Mouse (Mus musculus) stomach, embryonic 14.5 days (tissue): ENCODE data around the gene Serinc5. TPM values are rescaled to one million over a fixed set of nuclear protein-coding genes. Genes with fewer than 3 reads are reported as not detected.

Source experiments
- ATAC-seq: fragments of 200-750 bp; cut with Nextera tagmentation; 2 replicates; pipeline ENCODE4 v1.8.0; 2017; ENCODE audit warnings: low read depth, moderate TSS enrichment; ENCODE audit not compliant: insufficient number of reproducible peaks, insufficient read depth, low FRiP score
- H3K27ac ChIP-seq: fragments of 300-500 bp; sonication (generic); 2 replicates; pipeline ENCODE4 v1.5.1; 2014; ENCODE audit warnings: mild to moderate bottlenecking, low read length, moderate library complexity, mixed read lengths
- H3K27me3 ChIP-seq: fragments of 300-500 bp; sonication (generic); 2 replicates; pipeline ENCODE4 v1.6.1; 2014; ENCODE audit warnings: low read length, control low read depth, mixed read lengths; ENCODE audit not compliant: control insufficient read depth, insufficient read depth
- H3K36me3 ChIP-seq: fragments of 300-500 bp; sonication (generic); 2 replicates; pipeline ENCODE4 v1.6.1; 2014; ENCODE audit warnings: mild to moderate bottlenecking, control low read depth, low read length, moderate library complexity, mixed read lengths; ENCODE audit not compliant: control insufficient read depth, insufficient read depth
- H3K4me1 ChIP-seq: fragments of 300-500 bp; sonication (generic); 2 replicates; pipeline ENCODE4 v1.6.1; 2014; ENCODE audit warnings: low read length, control low read depth, mixed read lengths; ENCODE audit not compliant: control insufficient read depth, insufficient read depth
- H3K4me2 ChIP-seq: fragments of 300-500 bp; sonication (generic); replicated peaks from 2 replicates; pipeline ENCODE4 v1.6.1; 2014; ENCODE audit warnings: low read depth, low read length, control low read depth
- H3K4me3 ChIP-seq: fragments of 300-500 bp; sonication (generic); 2 replicates; pipeline ENCODE4 v1.5.1; 2014; ENCODE audit warnings: low read depth, low read length, control low read depth
- H3K9ac ChIP-seq: fragments of 300-500 bp; sonication (generic); replicated peaks from 2 replicates; pipeline ENCODE4 v1.6.1; 2014; ENCODE audit warnings: low read depth, mild to moderate bottlenecking, control low read depth, low read length, moderate library complexity, mixed read lengths
- H3K9me3 ChIP-seq: fragments of 300-500 bp; sonication (generic); 2 replicates; pipeline ENCODE4 v1.6.1; 2016; ENCODE audit warnings: low read depth, low read length, control low read depth; ENCODE audit not compliant: control insufficient read depth
- WGBS: fragments of 180-500 bp; shearing (Covaris S2); extraction: QIAGEN DNeasy Blood & Tissue Kit; methylation state at CpG from one replicate; pipeline ENCODE4 v1.1.7; 2014; 5-methylcytosine and 5-hydroxymethylcytosine counted together
- polyA plus RNA-seq: library from polyadenylated mRNA; unstranded; fragments of >200 nt; fragmentation: Nextera tagmentation; extraction: Ambion mirVana; gene quantifications from 2 replicates; pipeline ENCODE4 v1.2.1, GENCODE M21; 2014

Serinc5 gene
- polyA plus RNA-seq, 1 experiment from 2014 or later, result 24.0 TPM

DNA sequence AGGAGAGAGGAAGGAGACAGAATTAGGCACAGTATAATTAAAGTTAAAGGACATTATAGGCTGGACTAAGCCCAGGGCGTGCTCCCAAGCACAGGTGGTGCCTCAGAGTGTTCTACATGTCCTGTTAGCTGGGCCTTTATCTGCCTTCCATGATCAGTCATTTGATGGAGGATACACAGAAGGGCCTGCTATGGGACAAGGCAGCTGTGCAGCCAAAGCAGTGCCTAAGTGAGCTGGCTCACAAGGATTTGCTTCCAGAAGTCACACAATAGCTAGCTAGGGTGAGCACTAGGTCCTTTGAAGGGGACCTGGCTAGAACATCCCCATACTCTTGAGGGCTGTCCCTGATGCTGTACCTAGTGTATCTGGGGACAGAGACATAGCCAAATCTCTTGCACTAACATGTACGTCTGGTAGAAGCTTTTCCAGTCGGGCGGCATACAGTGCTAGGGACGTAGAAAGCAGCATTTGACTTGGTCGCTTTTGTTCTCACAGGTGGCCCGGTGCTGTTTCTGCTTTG lies 94.2 kb downstream of the Serinc5 start:
- no peak overlapping the region for H3K4me2 ChIP-seq
- no peak overlapping the region for H3K9ac ChIP-seq
- peaks cover 10% of the 10 kb centered on the region; the same call in 1 of the 2 replicates for H3K36me3 ChIP-seq
- no peak for ATAC-seq
- H3K4me3 ChIP-seq, result no peak overlapping the region
- H3K27ac ChIP-seq, result no peak overlapping the region
- no peaks in the 10 kb centered on the region for H3K27me3 ChIP-seq
- 90% methylated on average over 7 of the region's 7 CpGs for WGBS
- no peaks in the 10 kb centered on the region for H3K9me3 ChIP-seq
- H3K4me1 ChIP-seq, result peaks cover 14% of the 10 kb centered on the region; the same call in 1 of the 2 replicates

DNA sequence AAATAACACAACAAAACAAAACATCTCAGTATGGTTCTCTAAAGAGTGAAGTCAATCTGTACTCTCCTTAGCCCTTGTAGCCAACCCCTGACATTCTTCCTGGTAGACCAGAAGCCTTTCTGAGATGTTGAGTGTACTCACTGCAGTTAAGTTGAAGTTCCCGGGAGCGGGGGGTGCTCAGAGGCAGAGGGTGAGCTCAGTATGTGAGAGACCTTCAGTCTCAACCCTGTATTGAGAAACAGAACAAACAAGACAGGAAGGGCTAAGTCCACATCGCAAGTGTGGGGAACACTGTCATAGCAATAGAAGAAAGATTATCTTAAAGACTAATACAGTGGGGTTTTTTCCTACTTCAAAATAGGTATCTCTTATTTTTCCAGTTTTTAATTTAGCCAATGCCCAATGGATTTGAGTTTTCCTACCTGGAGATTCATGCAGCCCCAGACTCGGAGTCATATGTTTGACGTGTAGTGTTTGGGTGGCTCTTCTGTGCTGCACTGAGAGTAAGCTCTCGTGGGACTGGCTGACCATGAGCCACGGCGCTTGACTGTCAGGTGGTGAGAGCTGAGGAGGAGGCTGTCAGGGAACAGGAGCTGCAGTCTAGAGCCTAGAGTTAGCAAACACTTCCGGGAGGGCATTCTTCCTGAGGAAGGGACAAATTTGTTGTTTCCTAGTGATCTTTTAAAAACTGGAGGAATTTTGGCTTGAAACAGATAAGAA lies 95.6 kb downstream of the Serinc5 start:
- Histone ChIP-seq H3K27ac (no peak overlapping the region), H3K4me1 (peaks cover 14% of the 10 kb centered on the region; the same call in 1 of the 2 replicates), H3K4me2 (no peak overlapping the region), H3K4me3 (no peak overlapping the region), H3K9me3 (no peaks in the 10 kb centered on the region), H3K27me3 (no peaks in the 10 kb centered on the region), H3K36me3 (peaks cover 7% of the 10 kb centered on the region; the same call in 1 of the 2 replicates), H3K9ac (no peak overlapping the region)
- ATAC-seq, result no peak
- 79% methylated on average over 9 of the region's 9 CpGs for WGBS

DNA sequence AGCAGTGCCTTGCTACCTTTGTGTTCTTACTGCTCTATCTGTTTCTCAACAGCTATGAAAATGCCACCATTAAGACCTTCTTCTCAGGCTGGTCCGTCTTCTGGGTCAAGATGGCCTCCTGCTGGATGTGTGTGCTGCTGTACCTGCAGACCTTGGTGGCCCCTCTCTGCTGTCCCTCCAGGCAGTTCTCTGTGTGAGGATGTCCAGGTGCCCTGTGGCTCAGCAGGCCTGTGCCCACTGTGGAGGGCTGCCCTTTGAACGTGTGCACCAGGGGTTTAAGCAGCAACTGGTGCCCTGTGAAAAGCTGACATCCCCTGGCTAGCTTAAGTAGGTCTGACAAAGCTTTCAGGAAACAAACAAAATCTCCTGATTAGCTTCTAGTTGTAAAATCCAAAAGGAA lies 97.0 kb downstream of the Serinc5 start:
- H3K27me3 ChIP-seq, result no peaks in the 10 kb centered on the region
- WGBS, result 61% methylated on average over 2 of the region's 2 CpGs
- H3K4me2 ChIP-seq, result no peak overlapping the region
- ATAC-seq, result no peak
- H3K9me3 ChIP-seq, result no peaks in the 10 kb centered on the region
- peaks cover 7% of the 10 kb centered on the region; the same call in 1 of the 2 replicates for H3K36me3 ChIP-seq
- no peak overlapping the region for H3K4me3 ChIP-seq
- peaks cover 14% of the 10 kb centered on the region; the same call in 1 of the 2 replicates for H3K4me1 ChIP-seq
- H3K9ac ChIP-seq, result no peak overlapping the region
- H3K27ac ChIP-seq, result no peak overlapping the region

GRCm38 (mm10) chr13:92708466-92708865 lies 97.6 kb downstream of the Serinc5 start:
- H3K4me2 ChIP-seq, result no peak overlapping the region
- peaks cover 7% of the 10 kb centered on the region; the same call in 1 of the 2 replicates for H3K36me3 ChIP-seq
- no peak overlapping the region for H3K9ac ChIP-seq
- peaks cover 11% of the 10 kb centered on the region; the same call in 1 of the 2 replicates for H3K4me1 ChIP-seq
- no peak for ATAC-seq
- no peaks in the 10 kb centered on the region for H3K27me3 ChIP-seq
- no peak overlapping the region for H3K4me3 ChIP-seq
- 80% methylated on average over 1 of the region's 1 CpGs for WGBS
- no peak overlapping the region for H3K27ac ChIP-seq
- no peaks in the 10 kb centered on the region for H3K9me3 ChIP-seq

DNA sequence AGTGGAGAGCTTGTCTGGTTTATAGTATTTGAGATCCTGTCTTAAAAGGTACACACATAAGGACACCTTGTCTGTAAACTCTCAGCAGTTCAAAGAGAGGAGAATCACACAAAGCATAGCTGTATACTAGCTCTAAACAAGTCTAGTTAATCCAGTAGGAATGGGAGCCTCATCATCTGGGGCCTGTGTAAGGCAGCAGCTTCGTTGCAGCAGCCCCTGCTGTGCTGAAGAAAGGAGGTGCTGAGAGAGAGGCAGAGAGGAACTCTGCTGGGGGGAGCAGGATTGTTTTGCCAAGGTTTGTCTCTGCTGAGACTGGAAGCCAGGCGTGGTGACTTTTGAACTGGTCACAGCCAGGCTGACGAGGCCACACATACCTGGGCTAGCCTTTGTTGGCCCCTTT lies 98.6 kb downstream of the Serinc5 start:
- H3K36me3 ChIP-seq, result peaks cover 7% of the 10 kb centered on the region; the same call in 1 of the 2 replicates
- H3K4me3 ChIP-seq, result no peak overlapping the region
- no peak overlapping the region for H3K27ac ChIP-seq
- H3K27me3 ChIP-seq, result no peaks in the 10 kb centered on the region
- no peak overlapping the region for H3K9ac ChIP-seq
- H3K4me1 ChIP-seq, result peaks cover 7% of the 10 kb centered on the region; the same call in 1 of the 2 replicates
- 62% methylated on average over 3 of the region's 3 CpGs for WGBS
- no peak overlapping the region for H3K4me2 ChIP-seq
- no peak for ATAC-seq
- no peaks in the 10 kb centered on the region for H3K9me3 ChIP-seq

GRCm38 (mm10) chr13:92710361-92710760 lies 99.5 kb downstream of the Serinc5 start:
- Histone ChIP-seq H3K9ac (no peak overlapping the region), H3K27me3 (no peaks in the 10 kb centered on the region), H3K4me3 (no peak overlapping the region), H3K9me3 (no peaks in the 10 kb centered on the region), H3K4me2 (no peak overlapping the region), H3K4me1 (peaks cover 7% of the 10 kb centered on the region; the same call in 1 of the 2 replicates), H3K27ac (no peak overlapping the region), H3K36me3 (peaks cover 7% of the 10 kb centered on the region; the same call in 1 of the 2 replicates)
- WGBS, result 81% methylated on average over 1 of the region's 1 CpGs
- ATAC-seq, result no peak

GRCm38 (mm10) chr13:92711821-92712220 lies 100.9 kb downstream of the Serinc5 start:
- Histone ChIP-seq H3K27ac (no peak overlapping the region), H3K9ac (no peak overlapping the region), H3K9me3 (no peaks in the 10 kb centered on the region), H3K4me3 (no peak overlapping the region), H3K4me1 (peaks cover 7% of the 10 kb centered on the region; the same call in 1 of the 2 replicates), H3K4me2 (no peak overlapping the region), H3K27me3 (no peaks in the 10 kb centered on the region), H3K36me3 (no peaks in the 10 kb centered on the region; the same call in 1 of the 2 replicates)
- WGBS, result 95% methylated on average over 1 of the region's 1 CpGs
- ATAC-seq, result no peak

DNA sequence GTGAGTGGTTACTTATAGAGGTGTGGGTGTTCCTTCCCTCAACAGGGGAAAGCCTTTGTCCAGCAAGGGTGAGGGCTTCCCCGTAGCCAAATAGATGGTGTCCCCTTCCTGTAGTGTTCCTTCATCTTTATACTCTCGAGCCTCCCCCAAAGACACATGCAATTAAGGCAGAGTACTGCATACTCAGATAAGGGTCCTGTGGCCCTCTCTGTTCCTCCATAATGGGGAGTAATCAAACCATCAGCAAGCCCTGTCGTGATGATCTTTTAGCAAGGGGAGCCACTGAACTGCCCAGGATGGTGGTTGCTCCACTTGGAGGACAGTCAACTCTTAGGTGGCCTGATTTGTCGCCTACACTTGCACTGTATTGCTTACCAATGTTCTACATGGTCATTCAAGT lies 101.7 kb downstream of the Serinc5 start:
- Histone ChIP-seq H3K27ac (no peak overlapping the region), H3K4me3 (no peak overlapping the region), H3K27me3 (no peaks in the 10 kb centered on the region), H3K4me2 (no peak overlapping the region), H3K36me3 (no peaks in the 10 kb centered on the region; the same call in 1 of the 2 replicates), H3K9me3 (no peaks in the 10 kb centered on the region), H3K4me1 (peaks cover 4% of the 10 kb centered on the region; the same call in 1 of the 2 replicates), H3K9ac (no peak overlapping the region)
- no peak for ATAC-seq
- WGBS, result 85% methylated on average over 4 of the region's 4 CpGs
